Mouse (Mus musculus): ENCODE data around the gene Ntn5.

- no peak for TF ChIP-seq CTCF (IDR thresholded peaks at IDR 0.05; ENCODE audit: extremely low read depth, insufficient read length, insufficient replicate concordance, low read depth, low read length)
- TF ChIP-seq POLR2A (IDR thresholded peaks at IDR 0.05; ENCODE audit: low read depth, low read length): no peak
Observed at GRCm38 (mm10) chr7:45693921-45694591, 10.2 kb downstream of the Ntn5 start, which contains the start of gene Sec1.

All from small intestine, adult 2 months (tissue).